Mouse (Mus musculus) kidney, embryonic 14.5 days (tissue): ENCODE measurements at regions not wholly inside any gene's neighbourhood (a gene's known extent, or its start where the extent isn't known, plus 50 kb on each side); places are given as distances from the start of the nearest gene placed in this dataset.

Experiments used
- ATAC-seq: fragments of 200-750 bp; cut with Nextera tagmentation; 2 replicates; pipeline ENCODE4 v1.8.0; 2017; ENCODE audit warnings: moderate number of reproducible peaks, mild to moderate bottlenecking, moderate TSS enrichment, moderate library complexity; ENCODE audit not compliant: low FRiP score, low TSS enrichment
- H3K27ac ChIP-seq: fragments of 300-500 bp; sonication (generic); 2 replicates; pipeline ENCODE4 v1.5.1; 2014; ENCODE audit warnings: low read depth, mild to moderate bottlenecking, low read length, moderate library complexity, mixed read lengths
- H3K27me3 ChIP-seq: fragments of 300-500 bp; sonication (generic); 2 replicates; pipeline ENCODE4 v1.6.1; 2014; ENCODE audit warnings: mild to moderate bottlenecking, low read length; ENCODE audit not compliant: control insufficient read depth, insufficient read depth
- H3K36me3 ChIP-seq: fragments of 300-500 bp; sonication (generic); 2 replicates; pipeline ENCODE4 v1.6.1; 2014; ENCODE audit warnings: low read length, mixed read lengths; ENCODE audit not compliant: control insufficient read depth, insufficient read depth
- H3K4me1 ChIP-seq: fragments of 300-500 bp; sonication (generic); 2 replicates; pipeline ENCODE4 v1.6.1; 2014; ENCODE audit warnings: low read length, mixed read lengths; ENCODE audit not compliant: control insufficient read depth, insufficient read depth
- H3K4me2 ChIP-seq: fragments of 300-500 bp; sonication (generic); replicated peaks from 2 replicates; pipeline ENCODE4 v1.6.1; 2014; ENCODE audit warnings: low read depth, mild to moderate bottlenecking, low read length
- H3K4me3 ChIP-seq: fragments of 300-500 bp; sonication (generic); 2 replicates; pipeline ENCODE4 v1.5.1; 2014; ENCODE audit warnings: mild to moderate bottlenecking, low read length
- H3K9ac ChIP-seq: fragments of 300-500 bp; sonication (generic); 2 replicates; pipeline ENCODE4 v1.6.1; 2014; ENCODE audit warnings: low read depth, mild to moderate bottlenecking, low read length, moderate library complexity
- H3K9me3 ChIP-seq: fragments of 300-500 bp; sonication (generic); 2 replicates; pipeline ENCODE4 v1.6.1; 2016; ENCODE audit warnings: low read length; ENCODE audit not compliant: control insufficient read depth
- WGBS: fragments of 180-500 bp; shearing (Covaris S2); extraction: QIAGEN DNeasy Blood & Tissue Kit; methylation state at CpG from one replicate; pipeline ENCODE4 v1.1.7; 2014; 5-methylcytosine and 5-hydroxymethylcytosine counted together

- Histone ChIP-seq H3K4me3 (no peak overlapping the region), H3K4me2 (no peak overlapping the region), H3K4me1 (0 out of 2 replicates have a peak, but pooled peaks cover 4% of the 10 kb centered on the region), H3K27ac (no peak overlapping the region; the same call in 1 of the 2 replicates), H3K9ac (0 out of 2 replicates have a peak overlapping the region, but pooled peaks have one; percentile 18), H3K36me3 (no peaks in the 10 kb centered on the region), H3K27me3 (no peaks in the 10 kb centered on the region), H3K9me3 (no peaks in the 10 kb centered on the region)
- no peak for ATAC-seq
- 53% methylated on average over 22 of the region's 22 CpGs for WGBS
Measured at GRCm38 (mm10) chr1:151086111-151086859, 93.0 kb upstream of the Hmcn1 start.

- ATAC-seq, result no peak
- no peak overlapping the region for H3K4me2 ChIP-seq
- H3K9me3 ChIP-seq, result no peaks in the 10 kb centered on the region
- H3K36me3 ChIP-seq, result no peaks in the 10 kb centered on the region
- H3K27ac ChIP-seq, result no peak overlapping the region; the same call in 1 of the 2 replicates
- H3K9ac ChIP-seq, result no peak overlapping the region
- WGBS, result 69% methylated on average over 8 of the region's 8 CpGs
- no peaks in the 10 kb centered on the region for H3K27me3 ChIP-seq
- 0 out of 2 replicates have a peak, but pooled peaks cover 4% of the 10 kb centered on the region for H3K4me1 ChIP-seq
- no peak overlapping the region for H3K4me3 ChIP-seq
Measured at GRCm38 (mm10) chr1:151087151-151087660, 94.0 kb upstream of the Hmcn1 start.

GRCm38 (mm10) chr1:151087811-151088511 is 94.4 kb upstream of the Gm47985 start:
- ATAC-seq, result no peak
- WGBS, result 80% methylated on average over 14 of the region's 14 CpGs

DNA sequence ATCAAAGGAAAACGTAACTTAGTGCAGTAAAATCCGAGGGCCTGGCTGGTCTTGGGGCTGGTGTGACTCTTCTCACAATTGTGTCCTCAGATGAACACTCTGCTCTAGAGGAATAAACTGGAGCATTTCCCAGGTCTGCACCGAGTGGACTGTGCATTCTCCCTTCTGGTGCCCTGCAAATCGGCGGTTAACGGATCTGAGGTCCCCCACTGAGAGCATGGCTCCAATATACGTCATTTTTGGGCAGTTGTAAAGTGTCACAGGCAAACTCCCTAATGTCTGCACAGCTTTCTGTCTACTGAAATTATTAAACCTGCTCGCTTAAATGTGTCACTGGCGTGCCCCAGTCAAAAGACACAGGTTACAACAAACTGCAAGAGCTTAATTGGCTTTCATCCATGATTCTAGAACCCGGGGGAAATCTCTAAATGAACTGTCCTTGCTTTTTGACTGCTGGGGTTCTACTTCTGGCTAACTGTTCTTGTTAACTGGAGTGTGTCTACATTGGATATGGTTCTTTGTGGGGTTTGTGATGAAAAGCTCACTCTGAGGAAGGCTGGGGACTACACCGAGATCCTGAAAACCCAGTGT is 93.7 kb upstream of the Gm47985 start:
- H3K4me1 ChIP-seq, result 0 out of 2 replicates have a peak, but pooled peaks cover 4% of the 10 kb centered on the region
- no peaks in the 10 kb centered on the region for H3K27me3 ChIP-seq
- ATAC-seq, result no peak
- H3K4me3 ChIP-seq, result no peak overlapping the region
- H3K9me3 ChIP-seq, result no peaks in the 10 kb centered on the region
- no peak overlapping the region for H3K27ac ChIP-seq
- no peak overlapping the region for H3K4me2 ChIP-seq
- no peak overlapping the region for H3K9ac ChIP-seq
- WGBS, result 80% methylated on average over 11 of the region's 11 CpGs
- no peaks in the 10 kb centered on the region for H3K36me3 ChIP-seq

More at GRCm38 (mm10) chr1:151087811-151088511, 94.4 kb upstream of the Gm47985 start:
- H3K4me3 ChIP-seq, result no peak overlapping the region
- no peak overlapping the region for H3K4me2 ChIP-seq
- H3K4me1 ChIP-seq, result 0 out of 2 replicates have a peak, but pooled peaks cover 4% of the 10 kb centered on the region
- no peaks in the 10 kb centered on the region for H3K9me3 ChIP-seq
- H3K36me3 ChIP-seq, result no peaks in the 10 kb centered on the region
- no peaks in the 10 kb centered on the region for H3K27me3 ChIP-seq
- no peak overlapping the region for H3K27ac ChIP-seq
- no peak overlapping the region for H3K9ac ChIP-seq

- no peaks in the 10 kb centered on the region for H3K36me3 ChIP-seq
- H3K4me2 ChIP-seq, result no peak overlapping the region
- 38% methylated on average over 4 of the region's 4 CpGs for WGBS
- no peak overlapping the region for H3K4me3 ChIP-seq
- 0 out of 2 replicates have a peak, but pooled peaks cover 7% of the 10 kb centered on the region for H3K4me1 ChIP-seq
- H3K27me3 ChIP-seq, result no peaks in the 10 kb centered on the region
- no peaks in the 10 kb centered on the region for H3K9me3 ChIP-seq
- H3K9ac ChIP-seq, result no peak overlapping the region
- peak; percentile 26; the same call in 1 of the 2 replicates for ATAC-seq
- H3K27ac ChIP-seq, result 0 out of 2 replicates have a peak overlapping the region, but pooled peaks have one; percentile 55
Measured at GRCm38 (mm10) chr1:151092035-151092434, 90.3 kb upstream of the Gm47985 start.

DNA sequence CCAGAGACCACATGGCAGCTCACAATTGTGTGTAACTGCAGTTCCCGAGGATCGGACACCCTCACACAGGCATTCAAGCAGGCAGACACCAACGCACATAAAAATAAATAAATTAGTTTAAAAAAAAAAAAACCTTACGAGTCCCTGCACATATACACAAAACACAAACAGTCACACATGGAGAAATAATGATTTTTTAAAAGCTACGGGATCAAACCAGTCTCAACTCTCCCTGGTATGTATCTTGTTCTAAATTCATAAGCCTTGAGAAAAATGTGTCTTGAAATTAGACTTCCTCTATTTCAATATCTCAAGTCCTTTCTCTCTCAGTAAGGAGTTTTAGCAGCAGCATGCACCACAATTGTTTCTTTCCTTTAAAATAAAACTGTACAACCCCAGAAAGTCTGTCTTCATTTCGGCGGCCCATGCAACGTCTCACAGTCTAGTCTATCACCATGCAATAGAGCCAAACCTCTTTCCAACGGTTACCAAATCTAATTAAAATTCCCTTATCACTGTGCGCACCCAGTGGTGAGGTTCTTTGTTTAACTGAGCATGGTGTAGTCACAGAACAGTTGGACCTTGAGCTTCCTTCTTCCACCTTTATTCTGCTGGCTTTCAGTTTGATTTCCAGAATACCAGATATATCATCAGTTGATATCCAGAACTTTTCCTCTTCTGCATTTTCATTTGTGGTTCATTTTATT is 86.8 kb upstream of the Gm47985 start:
- 81% methylated on average over 10 of the region's 10 CpGs for WGBS

DNA sequence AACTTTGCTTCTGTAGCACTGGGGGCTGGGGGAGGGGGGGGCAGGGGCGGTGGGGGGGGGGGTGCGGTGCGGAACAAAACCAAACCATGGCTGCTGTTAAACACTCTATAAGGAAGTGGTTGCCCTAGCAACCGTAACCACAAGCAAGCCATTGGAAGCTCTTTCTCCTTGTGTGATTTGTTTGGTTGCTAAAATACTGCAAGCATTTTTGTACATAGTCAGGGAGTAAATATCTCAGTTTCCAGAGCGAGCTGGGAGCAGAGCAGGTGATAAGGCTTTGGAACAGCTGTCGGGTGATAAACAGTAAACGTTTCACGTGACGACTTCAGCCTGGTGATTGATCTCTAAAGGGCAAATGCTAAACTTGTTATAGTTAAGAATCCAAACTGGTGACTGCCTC is 86.3 kb upstream of the Gm47985 start:
- no peak overlapping the region for H3K9ac ChIP-seq
- H3K4me2 ChIP-seq, result no peak overlapping the region
- no peaks in the 10 kb centered on the region for H3K36me3 ChIP-seq
- H3K27me3 ChIP-seq, result no peaks in the 10 kb centered on the region
- ATAC-seq, result no peak
- no peak overlapping the region for H3K27ac ChIP-seq
- no peaks in the 10 kb centered on the region for H3K9me3 ChIP-seq
- 0 out of 2 replicates have a peak, but pooled peaks cover 3% of the 10 kb centered on the region for H3K4me1 ChIP-seq
- H3K4me3 ChIP-seq, result no peak overlapping the region
- 22% methylated on average over 9 of the region's 9 CpGs for WGBS

More for the DNA sequence above, 86.8 kb upstream of the Gm47985 start:
- Histone ChIP-seq H3K4me1 (0 out of 2 replicates have a peak, but pooled peaks cover 7% of the 10 kb centered on the region), H3K4me2 (no peak overlapping the region), H3K4me3 (no peak overlapping the region), H3K27ac (no peak overlapping the region), H3K27me3 (no peaks in the 10 kb centered on the region), H3K9me3 (no peaks in the 10 kb centered on the region), H3K36me3 (no peaks in the 10 kb centered on the region), H3K9ac (no peak overlapping the region)
- ATAC-seq, result no peak

DNA sequence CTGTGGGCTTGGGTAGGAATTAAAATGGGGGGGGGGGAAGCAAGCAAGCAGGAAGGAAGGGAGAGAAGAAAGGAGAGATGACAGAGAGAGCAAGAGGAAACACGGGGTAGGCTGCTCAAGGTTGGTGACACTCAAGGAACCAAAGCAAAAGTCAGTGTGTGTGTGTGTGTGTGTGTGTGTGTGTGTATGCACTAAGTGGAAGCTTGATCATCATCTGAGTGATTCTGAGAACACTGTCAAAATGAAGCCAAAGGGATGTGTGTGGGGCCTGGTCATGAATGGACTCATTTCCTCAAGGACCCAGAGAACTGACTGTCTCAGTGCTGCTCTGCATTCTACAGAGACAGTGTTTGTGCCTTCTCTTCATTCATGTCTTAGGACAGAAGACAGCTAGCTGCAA is 84.8 kb upstream of the Gm47985 start:
- Histone ChIP-seq H3K27ac (no peak overlapping the region), H3K4me2 (no peak overlapping the region), H3K36me3 (no peaks in the 10 kb centered on the region), H3K27me3 (no peaks in the 10 kb centered on the region), H3K4me1 (0 out of 2 replicates have a peak, but pooled peaks cover 3% of the 10 kb centered on the region), H3K9ac (no peak overlapping the region), H3K9me3 (no peaks in the 10 kb centered on the region), H3K4me3 (no peak overlapping the region)
- 70% methylated on average over 1 of the region's 1 CpGs for WGBS
- no peak for ATAC-seq
